Mouse (Mus musculus) hindbrain, embryonic 12.5 days (tissue): Measurements from ENCODE around the gene Selenov. TPM values are rescaled to one million over a fixed set of nuclear protein-coding genes. Genes with fewer than 3 reads are reported as not detected.

Source experiments
- ATAC-seq: fragments of 200-750 bp; cut with Nextera tagmentation; 2 replicates; pipeline ENCODE4 v1.8.0; 2017; ENCODE audit warnings: moderate TSS enrichment; ENCODE audit not compliant: low FRiP score
- H3K27ac ChIP-seq: fragments of 300-500 bp; sonication (generic); 2 replicates; pipeline ENCODE4 v1.5.1; 2016; ENCODE audit warnings: mild to moderate bottlenecking
- H3K27me3 ChIP-seq: fragments of 300-500 bp; sonication (generic); 2 replicates; pipeline ENCODE4 v1.6.1; 2016; ENCODE audit warnings: mild to moderate bottlenecking
- H3K36me3 ChIP-seq: fragments of 300-500 bp; sonication (generic); 2 replicates; pipeline ENCODE4 v1.6.1; 2016; ENCODE audit warnings: mild to moderate bottlenecking
- H3K4me1 ChIP-seq: fragments of 300-500 bp; sonication (generic); 2 replicates; pipeline ENCODE4 v1.6.1; 2016
- H3K4me2 ChIP-seq: fragments of 300-500 bp; sonication (generic); replicated peaks from 2 replicates; pipeline ENCODE4 v1.6.1; 2016; ENCODE audit warnings: mild to moderate bottlenecking
- H3K4me3 ChIP-seq: fragments of 300-500 bp; sonication (generic); 2 replicates; pipeline ENCODE4 v1.5.1; 2016; ENCODE audit warnings: mild to moderate bottlenecking
- H3K9ac ChIP-seq: fragments of 300-500 bp; sonication (generic); 2 replicates; pipeline ENCODE4 v1.6.1; 2016; ENCODE audit warnings: mild to moderate bottlenecking, moderate library complexity
- H3K9me3 ChIP-seq: fragments of 300-500 bp; sonication (generic); replicated peaks from 2 replicates; pipeline ENCODE4 v1.6.1; 2016; ENCODE audit warnings: mild to moderate bottlenecking
- WGBS: fragments of 180-500 bp; shearing (Covaris S2); methylation state at CpG from one replicate; pipeline ENCODE4 v1.1.7; 2016; 5-methylcytosine and 5-hydroxymethylcytosine counted together
- polyA plus RNA-seq: library from polyadenylated mRNA; unstranded; fragments of >200 nt; fragmentation: Nextera tagmentation; extraction: Ambion mirVana; gene quantifications from 2 replicates; pipeline ENCODE4 v1.2.1, GENCODE M21; 2016

Selenov gene
- 0.34 and 0.82 TPM in 2 replicates for polyA plus RNA-seq

GRCm38 (mm10) chr7:28290638-28291590 lies at the start of gene Selenov:
Selenov (minus strand) TSS chr7:28291186.
- Histone ChIP-seq H3K4me1 (peaks cover 31% of the 10 kb centered on the region), H3K4me2 (peak within 1 kb of the TSS; percentile 51), H3K9ac (peak within 1 kb of the TSS; percentile 32; the same call in 1 of the 2 replicates), H3K4me3 (peak within 1 kb of the TSS; percentile 27), H3K27me3 (peaks cover 76% of the 10 kb centered on the region), H3K27ac (no peak within 1 kb of the TSS), H3K36me3 (no peaks in the 10 kb centered on the region), H3K9me3 (no peaks in the 10 kb centered on the region)
- peak; percentile 46 for ATAC-seq
- WGBS: 1% methylated on average over 52 of the region's 52 CpGs

GRCm38 (mm10) chr7:28339213-28339917 lies 48.4 kb upstream of the Selenov start:
- Histone ChIP-seq H3K4me3 (peak overlapping the region; percentile 90), H3K27ac (peak overlapping the region; percentile 86; the same call in 1 of the 2 replicates), H3K36me3 (no peaks in the 10 kb centered on the region), H3K4me2 (peak overlapping the region; percentile 76), H3K9ac (no peak overlapping the region), H3K4me1 (peaks cover 17% of the 10 kb centered on the region), H3K9me3 (no peaks in the 10 kb centered on the region), H3K27me3 (no peaks in the 10 kb centered on the region)
- ATAC-seq: no peak
- WGBS: 78% methylated on average over 19 of the region's 19 CpGs

- Histone ChIP-seq H3K4me1 (peaks cover 17% of the 10 kb centered on the region), H3K36me3 (0 out of 2 replicates have a peak, but pooled peaks cover 3% of the 10 kb centered on the region), H3K9me3 (no peaks in the 10 kb centered on the region), H3K4me2 (peak within 1 kb of the TSS; percentile 76), H3K27ac (peak within 1 kb of the TSS; percentile 86), H3K4me3 (peak within 1 kb of the TSS; percentile 90), H3K9ac (peak within 1 kb of the TSS; percentile 95), H3K27me3 (no peaks in the 10 kb centered on the region)
- peak; percentile 98 for ATAC-seq
- WGBS: under 1% methylated on average over 74 of the region's 77 CpGs
Measured at GRCm38 (mm10) chr7:28338108-28338998, 47.4 kb upstream of the Selenov start, which contains the start of gene Supt5. Supt5 (minus strand) TSS chr7:28338746.

DNA sequence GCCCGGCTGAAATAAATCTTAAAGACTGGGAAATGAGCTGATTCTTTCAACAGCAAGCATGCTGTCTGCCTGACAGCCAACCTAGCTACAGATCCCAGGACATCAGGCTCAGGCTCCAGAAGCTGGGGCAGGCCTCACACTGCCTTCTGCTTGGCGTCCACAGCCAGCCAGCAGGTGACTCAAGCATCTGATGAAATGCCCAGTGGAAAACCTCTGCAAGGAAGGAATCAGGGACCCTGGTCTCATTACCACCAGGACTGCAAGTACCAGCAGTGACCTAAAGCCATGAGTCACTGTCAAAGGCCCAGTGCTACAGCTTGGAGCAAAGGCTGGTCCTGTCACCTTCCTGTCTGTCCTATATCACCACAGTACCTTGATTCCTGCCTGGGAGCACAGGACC lies 44.5 kb upstream of the Selenov start:
- no peak overlapping the region for H3K4me3 ChIP-seq
- H3K36me3 ChIP-seq: peaks cover 21% of the 10 kb centered on the region
- no peaks in the 10 kb centered on the region for H3K27me3 ChIP-seq
- no peak overlapping the region for H3K4me2 ChIP-seq
- 93% methylated on average over 2 of the region's 2 CpGs for WGBS
- no peak for ATAC-seq
- no peak overlapping the region for H3K9ac ChIP-seq
- H3K27ac ChIP-seq: no peak overlapping the region
- peaks cover 17% of the 10 kb centered on the region for H3K4me1 ChIP-seq
- H3K9me3 ChIP-seq: no peaks in the 10 kb centered on the region

GRCm38 (mm10) chr7:28334534-28334933 lies 43.5 kb upstream of the Selenov start:
- H3K27ac ChIP-seq: no peak overlapping the region
- H3K4me3 ChIP-seq: no peak overlapping the region
- no peak for ATAC-seq
- H3K27me3 ChIP-seq: no peaks in the 10 kb centered on the region
- H3K9me3 ChIP-seq: no peaks in the 10 kb centered on the region
- H3K36me3 ChIP-seq: peaks cover 30% of the 10 kb centered on the region
- H3K4me2 ChIP-seq: no peak overlapping the region
- peaks cover 17% of the 10 kb centered on the region for H3K4me1 ChIP-seq
- H3K9ac ChIP-seq: no peak overlapping the region
- 97% methylated on average over 4 of the region's 4 CpGs for WGBS

DNA sequence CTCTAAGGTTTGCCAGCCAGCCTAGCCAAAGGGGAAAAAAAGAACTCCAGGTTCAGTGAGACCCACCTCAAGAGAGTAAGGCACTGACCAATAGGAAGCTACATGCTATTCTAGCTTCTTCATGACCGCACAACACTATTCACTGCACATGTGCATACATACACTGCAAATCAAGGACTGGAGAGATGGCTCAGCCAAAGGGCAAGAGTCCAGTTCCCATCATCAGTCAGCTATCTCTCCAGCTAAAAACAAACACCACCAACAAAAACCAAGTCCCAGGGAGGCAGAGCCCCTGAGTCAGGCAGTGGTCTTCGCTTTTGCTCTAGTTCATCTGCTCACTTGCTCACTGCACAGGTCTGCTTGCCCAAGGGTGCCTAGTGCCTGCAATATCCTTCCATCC lies 37.3 kb upstream of the Selenov start:
- Histone ChIP-seq H3K4me2 (no peak overlapping the region), H3K36me3 (peaks cover 89% of the 10 kb centered on the region), H3K27ac (no peak overlapping the region), H3K9me3 (no peaks in the 10 kb centered on the region), H3K4me3 (no peak overlapping the region), H3K4me1 (no peaks in the 10 kb centered on the region), H3K9ac (no peak overlapping the region), H3K27me3 (no peaks in the 10 kb centered on the region)
- WGBS: 95% methylated on average over 2 of the region's 2 CpGs
- ATAC-seq: no peak

DNA sequence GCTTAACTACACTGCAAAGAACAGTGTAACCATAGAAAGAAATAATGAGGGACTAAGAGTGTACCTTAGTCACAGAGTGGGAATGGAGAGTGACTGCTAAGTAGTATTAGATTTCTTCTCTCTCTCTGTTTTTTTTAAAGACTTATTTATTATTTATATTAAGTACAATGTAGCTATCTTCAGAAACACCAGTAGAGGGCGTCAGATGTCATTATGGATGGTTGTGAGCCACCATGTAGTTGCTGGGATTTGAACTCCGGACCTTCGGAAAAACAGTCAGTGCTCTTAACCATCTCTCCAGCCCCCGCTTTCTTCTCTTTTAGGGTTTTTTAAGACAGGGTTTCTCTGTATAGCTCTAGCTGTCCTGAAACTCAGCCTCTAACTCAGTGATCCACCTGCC lies 35.5 kb upstream of the Selenov start:
- Histone ChIP-seq H3K4me3 (no peak overlapping the region), H3K4me1 (no peaks in the 10 kb centered on the region), H3K27me3 (no peaks in the 10 kb centered on the region), H3K36me3 (peaks cover 99% of the 10 kb centered on the region), H3K27ac (no peak overlapping the region), H3K9me3 (no peaks in the 10 kb centered on the region), H3K4me2 (no peak overlapping the region), H3K9ac (no peak overlapping the region)
- 83% methylated on average over 4 of the region's 4 CpGs for WGBS
- ATAC-seq: no peak

DNA sequence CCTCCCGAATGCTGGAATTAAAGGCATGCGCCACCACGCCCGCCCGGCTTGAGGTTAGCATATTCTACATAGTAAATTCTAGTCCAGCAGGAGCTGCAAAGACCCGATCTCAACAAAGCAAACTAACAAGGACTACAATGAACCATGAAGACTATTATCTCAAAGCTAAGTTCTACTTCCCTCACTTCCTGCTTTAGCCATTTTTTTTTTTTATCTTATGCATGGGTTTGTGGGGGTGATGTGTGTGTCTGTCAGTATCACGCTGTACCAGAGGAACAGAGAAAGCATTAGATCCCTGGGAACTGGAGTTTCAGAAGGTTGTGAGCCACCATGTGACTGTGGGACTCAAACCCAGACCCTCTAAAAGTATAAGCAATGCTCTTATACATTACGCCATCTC lies 34.3 kb upstream of the Selenov start:
- WGBS: 94% methylated on average over 8 of the region's 8 CpGs
- Histone ChIP-seq H3K4me3 (no peak overlapping the region), H3K36me3 (peaks cover 98% of the 10 kb centered on the region), H3K4me2 (no peak overlapping the region), H3K9ac (no peak overlapping the region), H3K27ac (no peak overlapping the region), H3K9me3 (no peaks in the 10 kb centered on the region), H3K27me3 (no peaks in the 10 kb centered on the region), H3K4me1 (no peaks in the 10 kb centered on the region)
- no peak for ATAC-seq

- H3K9ac ChIP-seq: no peak overlapping the region
- H3K27me3 ChIP-seq: no peaks in the 10 kb centered on the region
- H3K4me1 ChIP-seq: no peaks in the 10 kb centered on the region
- no peak overlapping the region for H3K4me2 ChIP-seq
- ATAC-seq: no peak
- H3K36me3 ChIP-seq: peaks cover 99% of the 10 kb centered on the region
- WGBS: 95% methylated on average over 15 of the region's 15 CpGs
- no peak overlapping the region for H3K4me3 ChIP-seq
- no peaks in the 10 kb centered on the region for H3K9me3 ChIP-seq
- H3K27ac ChIP-seq: no peak overlapping the region
Measured at GRCm38 (mm10) chr7:28321974-28322720, 31.2 kb upstream of the Selenov start.

- Histone ChIP-seq H3K4me2 (no peak overlapping the region), H3K36me3 (peaks cover 92% of the 10 kb centered on the region)
- WGBS: 95% methylated on average over 17 of the region's 17 CpGs
Measured at GRCm38 (mm10) chr7:28318714-28319113, 27.7 kb upstream of the Selenov start.

DNA sequence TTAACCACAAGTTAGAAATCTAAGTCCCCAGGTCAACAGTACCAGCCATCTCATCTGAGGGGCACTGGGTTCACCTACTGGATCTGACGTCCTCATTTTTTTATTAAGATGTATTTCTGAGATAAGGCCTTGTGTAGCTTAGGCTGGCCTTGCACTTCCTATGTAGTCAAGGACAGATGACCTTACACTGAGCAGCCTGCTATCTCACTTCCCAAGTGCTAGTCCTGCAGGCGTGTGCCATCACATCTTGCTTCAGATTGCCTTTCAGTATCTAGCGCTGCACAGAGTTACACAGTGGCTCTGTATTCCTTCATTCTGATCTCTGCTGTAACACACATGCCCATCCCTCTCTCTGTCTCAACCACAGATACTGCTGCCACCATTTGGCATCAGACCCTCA lies 27.1 kb upstream of the Selenov start:
- Histone ChIP-seq H3K9ac (no peak overlapping the region), H3K36me3 (peaks cover 86% of the 10 kb centered on the region), H3K4me2 (no peak overlapping the region), H3K9me3 (no peaks in the 10 kb centered on the region), H3K4me1 (no peaks in the 10 kb centered on the region), H3K27me3 (no peaks in the 10 kb centered on the region), H3K27ac (no peak overlapping the region), H3K4me3 (no peak overlapping the region)
- WGBS: 93% methylated on average over 3 of the region's 3 CpGs
- ATAC-seq: no peak

More at GRCm38 (mm10) chr7:28318714-28319113, 27.7 kb upstream of the Selenov start:
- H3K9ac ChIP-seq: no peak overlapping the region
- no peak overlapping the region for H3K4me3 ChIP-seq
- H3K4me1 ChIP-seq: no peaks in the 10 kb centered on the region
- no peaks in the 10 kb centered on the region for H3K27me3 ChIP-seq
- H3K9me3 ChIP-seq: no peaks in the 10 kb centered on the region
- no peak for ATAC-seq
- no peak overlapping the region for H3K27ac ChIP-seq
